Mouse (Mus musculus): ENCODE measurements around the gene Farp1.

The Farp1 gene

DNA sequence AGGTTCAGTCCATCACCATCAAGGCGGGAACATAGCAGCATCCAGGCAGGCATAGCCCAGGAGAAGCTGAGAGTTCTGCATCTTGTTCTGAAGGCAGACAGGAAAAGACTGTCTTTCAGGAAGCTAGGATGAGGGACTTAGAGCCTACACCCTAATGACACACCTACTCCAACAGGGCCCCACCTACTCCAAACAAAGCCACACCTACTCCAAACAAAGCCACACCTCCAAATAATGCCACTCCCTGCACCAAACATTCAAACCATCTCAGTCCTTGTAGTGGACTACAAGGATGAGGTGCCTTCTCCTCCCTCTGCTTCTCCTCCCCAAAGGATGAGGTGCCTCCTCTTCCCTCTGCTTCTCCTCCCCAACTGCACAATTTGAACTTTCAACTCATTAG lies 23.5 kb downstream of the Farp1 start:
- no peak for DNase-seq

DNA sequence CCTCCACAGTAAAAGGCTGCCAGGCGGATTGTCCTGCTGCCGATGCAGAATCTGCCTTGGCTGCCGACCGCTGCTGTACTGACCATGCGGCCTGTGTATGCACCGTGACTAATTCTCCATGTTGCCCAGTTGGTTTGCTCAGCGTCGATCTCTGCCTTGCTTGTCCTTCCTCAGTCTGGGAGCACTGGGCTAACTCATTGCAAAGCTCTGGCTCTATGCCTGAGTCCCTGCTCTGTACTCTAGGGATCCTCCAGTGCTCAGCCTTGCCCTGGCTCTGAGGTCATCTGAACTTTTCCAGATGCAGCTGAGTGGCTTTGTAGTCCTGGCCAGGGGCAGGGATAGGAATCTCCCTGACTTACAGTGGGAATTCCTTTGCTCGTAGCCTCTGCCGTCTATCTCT lies 24.3 kb downstream of the Farp1 start:
- no peak for DNase-seq

DNA sequence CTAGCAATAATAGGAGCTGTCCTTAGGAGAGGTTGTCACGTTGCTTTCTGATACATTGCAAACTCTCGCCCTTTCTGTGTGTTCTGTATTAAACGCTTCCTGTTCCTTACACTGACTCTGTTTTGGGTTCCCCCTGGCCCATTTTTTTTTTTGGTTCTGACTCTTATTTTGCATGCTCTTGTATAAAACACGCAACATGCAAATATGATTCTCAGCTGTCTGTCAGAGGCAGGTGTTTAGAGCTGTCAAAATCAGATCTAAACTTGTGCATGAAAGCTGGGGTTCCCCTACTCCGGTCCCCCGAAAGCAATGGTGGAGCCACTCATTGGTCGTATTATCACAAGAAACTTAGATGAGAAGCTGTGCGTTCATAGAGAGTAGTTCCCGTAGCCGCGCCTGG lies 25.5 kb downstream of the Farp1 start:
- no peak for DNase-seq

DNA sequence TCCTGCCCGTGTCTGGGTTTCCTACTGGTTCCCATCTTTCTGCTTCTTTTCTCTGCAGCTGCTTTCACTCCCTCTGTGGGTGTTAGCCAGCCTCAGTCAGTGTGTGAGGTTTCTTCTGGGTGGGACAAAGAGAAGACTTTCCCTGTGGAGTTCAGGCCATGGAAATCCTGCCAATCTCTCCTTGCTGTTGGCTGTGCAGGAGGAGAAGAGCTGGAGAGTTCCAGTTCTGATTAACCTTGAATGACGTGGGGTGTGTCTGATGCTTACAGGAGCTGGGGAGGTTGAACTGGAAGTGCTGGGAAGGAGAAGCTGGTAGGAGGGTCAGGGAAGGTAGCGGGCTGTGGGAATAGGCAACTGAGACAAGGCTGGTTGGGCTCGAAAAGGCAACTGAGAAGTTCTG lies 26.7 kb downstream of the Farp1 start:
- DNase-seq = no peak

DNA sequence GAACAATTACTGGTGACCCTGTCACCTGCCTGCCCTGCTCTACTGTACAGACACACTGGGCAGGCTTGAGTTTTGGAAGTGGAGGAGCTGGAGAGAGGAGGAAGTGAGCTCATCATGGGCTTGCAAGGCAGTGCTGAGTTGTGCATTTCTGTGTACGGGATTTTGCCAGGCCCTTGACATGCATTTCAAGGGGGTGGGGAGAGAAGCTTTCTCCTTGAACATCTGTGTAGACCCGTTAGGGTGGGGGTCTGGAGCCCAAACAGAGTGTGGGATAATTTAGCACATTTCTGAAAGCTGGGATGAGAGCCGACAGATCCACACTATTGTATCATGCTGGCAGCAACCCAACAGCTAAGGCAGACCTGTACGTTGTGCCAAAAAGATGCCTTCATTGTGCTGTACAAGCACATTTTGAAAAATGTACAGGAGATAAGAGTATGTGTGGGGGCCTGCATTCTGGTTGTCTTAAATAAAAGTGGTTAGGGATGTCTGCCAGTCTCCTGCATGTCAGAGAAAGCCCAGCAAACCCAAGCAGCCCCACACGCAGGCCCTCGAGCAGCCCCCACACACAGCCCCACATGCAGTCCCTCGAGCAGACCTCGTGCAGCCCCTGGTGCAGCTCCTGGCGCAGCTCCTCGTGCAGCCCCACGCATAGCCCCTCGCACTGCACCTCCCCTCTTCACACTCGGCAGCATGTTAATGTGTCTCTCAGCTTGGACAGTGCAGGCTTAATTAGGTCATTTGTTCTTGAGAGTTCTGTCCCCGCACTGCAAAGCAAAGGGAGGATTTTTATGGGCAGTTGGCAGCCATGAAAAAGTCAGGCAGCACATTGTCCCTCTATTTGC lies 27.5 kb downstream of the Farp1 start:
- peak; percentile 58 for DNase-seq

DNA sequence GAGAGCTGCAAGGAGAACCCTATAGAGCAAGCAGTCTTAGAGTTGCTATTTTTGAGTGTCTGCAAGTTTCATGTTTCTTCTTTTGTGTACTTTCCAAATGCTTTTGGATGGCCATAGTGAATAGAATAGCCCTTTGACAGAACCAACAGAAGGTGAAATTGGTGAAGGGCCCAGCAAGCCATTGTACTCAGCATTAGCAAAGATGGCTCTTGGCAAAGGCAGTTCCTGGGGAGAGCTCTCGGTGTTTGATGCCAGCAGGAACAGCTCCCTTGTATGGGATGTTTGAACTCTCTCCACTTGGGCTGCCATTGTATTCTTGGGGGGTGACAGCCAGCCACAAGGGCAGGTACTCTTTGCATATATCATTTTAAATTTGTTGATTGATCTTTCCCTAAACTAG lies 29.7 kb downstream of the Farp1 start:
- no peak for DNase-seq

DNA sequence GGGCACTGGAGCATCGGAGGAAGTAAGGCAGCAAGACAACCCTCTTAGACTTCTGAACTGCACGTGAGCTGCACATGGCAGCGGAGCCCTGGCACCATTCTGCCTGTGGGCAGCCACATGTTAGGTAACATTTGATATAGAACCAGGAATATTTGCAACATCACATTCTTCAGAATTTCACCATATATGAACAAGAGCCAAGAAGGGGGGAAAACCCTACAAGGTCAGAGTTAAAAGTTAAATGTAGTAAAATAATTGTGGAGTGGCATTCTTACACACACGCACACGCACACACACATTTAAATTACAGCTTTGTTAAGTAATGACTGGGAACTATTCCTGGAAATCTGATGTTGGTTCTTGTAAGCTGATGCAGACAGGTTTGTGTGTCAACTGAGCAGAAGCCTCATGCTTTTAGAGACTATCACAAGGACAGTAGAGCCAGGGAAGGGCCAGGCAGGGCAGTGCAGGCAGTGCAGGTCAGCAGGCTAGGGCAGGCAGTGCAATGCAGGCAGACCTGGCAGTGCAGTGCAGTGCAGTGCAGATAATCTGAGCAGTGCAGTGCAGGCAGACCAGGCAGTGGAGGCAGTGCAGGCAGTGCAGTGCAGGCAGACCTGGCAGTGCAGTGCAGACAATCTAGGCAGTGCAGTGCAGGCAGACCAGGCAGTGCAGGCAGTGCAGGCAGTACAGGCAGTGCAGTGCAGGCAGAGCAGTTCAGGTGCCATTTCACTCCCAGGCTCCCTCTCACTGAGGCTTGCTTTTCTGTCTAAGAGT lies 38.3 kb downstream of the Farp1 start:
- no peak for DNase-seq

DNA sequence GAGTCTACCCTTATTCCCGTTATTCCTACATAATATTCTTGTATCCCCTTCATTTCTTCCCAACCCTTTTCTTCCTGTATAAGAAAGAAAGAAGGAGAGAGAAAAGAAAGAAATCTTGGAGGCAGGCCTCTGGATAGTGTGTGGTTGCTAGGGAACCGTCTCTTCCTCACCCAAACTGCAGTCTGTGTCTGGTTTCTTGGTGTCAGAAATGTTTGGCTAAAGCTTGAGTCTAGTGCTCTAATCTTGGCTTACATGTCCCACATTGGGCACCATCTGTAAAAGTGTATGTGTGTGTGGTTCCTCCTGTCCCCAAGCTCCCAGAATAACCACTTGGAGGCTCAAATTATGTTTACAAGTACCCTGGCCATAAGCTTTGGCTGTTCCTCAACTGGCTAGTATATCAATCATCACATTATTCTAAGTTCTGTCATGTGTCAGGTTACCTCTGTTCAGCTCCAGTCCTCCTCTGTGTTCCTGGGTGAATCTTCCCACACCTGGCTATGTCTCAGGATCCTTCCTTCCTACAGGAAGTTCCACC lies 39.3 kb downstream of the Farp1 start:
- DNase-seq = no peak

DNA sequence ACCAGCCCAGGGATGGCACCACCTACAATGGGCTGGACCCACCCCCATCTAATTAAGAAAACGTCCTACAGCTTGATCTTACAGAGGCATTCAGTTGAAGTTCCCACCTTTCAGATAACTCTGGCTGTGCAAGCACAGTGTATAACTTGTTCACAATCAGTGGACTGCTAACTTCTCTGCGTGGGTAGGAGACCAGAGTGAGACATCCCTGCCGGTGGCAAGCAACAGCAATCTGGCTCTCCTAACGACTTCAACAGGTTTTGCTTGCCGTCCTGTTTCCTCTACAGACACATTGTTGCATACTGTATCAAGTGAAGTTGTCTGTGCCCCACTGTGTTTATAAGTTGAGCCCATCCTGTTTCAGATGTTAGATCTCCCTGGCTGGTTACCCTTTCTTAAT lies 45.7 kb downstream of the Farp1 start:
- no peak for DNase-seq

DNA sequence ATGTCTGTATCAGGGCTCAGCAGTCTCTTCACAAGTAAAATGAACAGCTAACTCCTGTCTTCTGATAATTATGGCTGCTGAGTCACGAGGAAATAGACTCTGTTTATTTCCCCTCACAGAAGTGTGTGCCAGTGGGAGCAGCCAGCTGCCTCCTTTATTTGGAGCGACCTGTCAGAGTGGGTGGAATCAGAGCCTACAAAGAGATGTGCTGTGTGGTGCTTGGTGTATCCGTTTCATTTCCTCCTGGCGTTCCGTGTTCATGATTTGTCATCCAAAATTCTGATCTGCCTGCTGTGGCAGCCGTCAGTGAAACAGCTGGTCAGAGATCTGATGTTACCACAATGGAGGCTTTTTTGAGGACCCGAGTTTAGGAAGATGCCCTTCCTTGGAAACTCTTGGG lies 47.3 kb downstream of the Farp1 start:
- DNase-seq = peak; percentile 73

DNA sequence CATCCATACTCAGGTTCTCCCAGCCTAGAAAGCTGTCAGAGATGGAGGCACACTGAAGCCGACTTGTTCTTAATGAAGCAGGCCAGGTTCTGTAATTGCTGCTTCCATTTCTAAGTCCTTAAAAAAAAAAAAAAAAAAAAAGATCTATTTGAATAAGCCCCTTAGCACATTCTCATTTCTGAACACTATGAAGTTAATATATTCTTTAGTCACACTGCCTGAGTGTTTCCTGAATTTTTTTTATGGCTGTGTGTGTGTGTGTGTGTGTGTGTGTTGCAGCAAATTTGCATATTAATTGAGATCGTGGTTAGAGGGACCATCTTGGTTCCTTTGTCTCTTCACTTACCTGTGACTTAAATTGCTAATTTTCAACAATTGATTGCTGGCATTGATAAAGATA lies 47.8 kb downstream of the Farp1 start:
- no peak for DNase-seq

DNA sequence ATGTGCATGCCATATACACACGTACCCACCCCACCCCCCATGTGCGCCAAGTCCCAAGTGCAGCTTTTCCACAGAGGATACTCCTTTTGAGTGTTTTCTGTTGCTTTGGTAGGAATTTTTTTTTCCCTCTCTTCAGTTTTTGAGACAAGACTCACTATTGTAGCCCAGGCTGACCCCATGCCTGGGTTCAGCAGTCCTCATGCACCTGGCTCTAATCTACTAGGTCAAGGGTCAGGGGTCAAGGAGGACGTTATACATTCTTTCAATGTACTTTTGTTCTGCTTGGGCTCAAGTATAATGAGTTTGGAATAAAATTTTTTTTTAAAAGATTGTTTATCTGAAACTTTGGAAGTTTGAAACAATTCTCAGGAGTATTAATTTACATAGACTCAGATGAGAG lies 48.4 kb downstream of the Farp1 start:
- DNase-seq = no peak

DNA sequence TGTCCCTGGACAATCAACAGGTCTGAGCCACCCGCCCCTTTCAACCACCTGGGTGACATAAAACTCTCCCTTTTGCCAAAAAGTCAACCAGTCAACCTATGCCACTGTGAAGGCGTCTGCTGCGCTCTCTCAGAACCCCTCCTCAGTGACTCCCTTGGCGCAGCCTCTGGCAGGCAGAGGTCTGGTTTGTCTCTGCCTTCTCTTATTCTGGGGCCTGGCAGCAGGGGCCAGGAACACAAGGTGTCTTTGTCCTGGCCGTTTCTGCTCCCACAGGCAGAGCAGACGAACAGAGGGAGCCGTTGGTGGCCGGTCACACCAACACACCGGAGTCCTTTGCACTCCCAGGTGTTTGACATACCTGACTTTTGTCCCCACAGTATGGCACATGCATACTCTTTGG lies 57.5 kb downstream of the Farp1 start:
- no peak for DNase-seq

DNA sequence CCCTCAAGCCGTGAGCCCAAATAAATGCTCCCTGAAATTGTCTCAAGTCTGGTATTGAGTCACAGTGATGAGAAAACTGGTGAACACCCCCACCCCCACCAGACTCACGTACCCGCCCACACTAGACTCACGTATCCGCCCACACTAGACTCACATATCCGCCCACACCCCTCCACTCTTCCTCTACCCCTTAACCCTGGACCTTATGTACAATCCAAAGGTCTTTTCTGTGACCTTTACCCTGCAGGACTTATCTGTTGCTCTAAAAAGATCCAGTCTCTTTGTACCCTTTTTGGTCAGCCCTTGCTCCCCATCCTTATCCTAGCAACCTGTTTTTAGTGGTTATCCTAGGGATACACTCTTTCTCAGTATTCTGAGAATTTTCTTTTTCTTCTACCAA lies 58.9 kb downstream of the Farp1 start:
- no peak for DNase-seq

DNA sequence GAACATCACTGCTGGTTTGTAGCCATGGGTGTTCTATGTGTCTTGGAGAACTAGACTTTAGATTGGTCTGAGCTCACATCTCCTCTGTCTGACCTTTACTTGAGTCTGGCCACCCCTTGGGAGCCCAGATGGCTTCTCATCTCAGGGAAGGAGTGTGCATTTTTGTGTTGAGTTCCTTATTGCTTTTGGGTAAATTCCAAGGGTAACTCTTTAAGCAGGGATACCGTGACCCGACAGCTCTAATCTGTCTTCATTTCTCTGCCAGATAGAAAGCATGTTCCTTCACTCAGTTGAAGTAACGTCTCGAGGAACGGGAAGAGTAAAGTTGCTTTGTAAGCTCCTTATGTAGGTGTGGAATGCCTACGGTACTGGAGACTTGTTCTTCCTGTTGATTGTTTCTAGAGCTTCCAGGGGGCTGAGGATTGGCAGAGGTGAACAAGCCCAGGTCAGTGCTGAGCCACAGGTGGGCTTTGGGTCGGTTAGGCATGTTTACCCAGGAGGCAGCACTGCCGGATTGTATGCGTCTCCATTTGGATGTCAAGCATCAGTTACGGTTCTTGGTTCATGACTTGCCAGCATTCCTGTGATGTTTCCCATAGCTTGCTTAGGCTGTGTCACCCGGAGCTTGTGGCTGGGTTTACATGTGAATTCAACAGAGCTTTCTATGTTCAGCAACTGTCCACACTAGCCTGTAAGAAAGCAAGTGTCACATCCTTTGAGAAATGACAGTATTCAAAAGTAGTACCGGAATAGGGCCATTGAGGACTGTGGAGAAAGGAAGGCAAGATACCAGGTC lies 62.8 kb downstream of the Farp1 start:
- no peak for DNase-seq

DNA sequence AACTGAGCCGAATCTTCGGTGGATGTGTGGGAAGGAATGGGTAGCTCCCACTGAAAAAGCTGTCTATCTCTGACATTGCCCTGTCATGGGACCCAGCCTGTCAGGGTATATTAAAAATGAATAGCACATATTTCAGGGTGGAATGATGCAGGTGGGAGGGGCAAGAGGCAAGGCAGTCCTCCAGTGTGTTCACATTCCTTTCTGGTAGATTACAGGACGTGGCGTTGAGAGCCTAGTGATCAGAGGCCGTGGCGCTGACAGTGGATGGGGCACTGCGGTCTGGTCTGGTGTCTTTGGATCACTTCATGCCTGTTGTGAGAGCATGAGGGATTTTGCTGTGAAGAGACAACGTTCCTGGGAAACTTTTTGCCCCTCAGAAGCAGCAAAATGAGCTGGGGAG lies 64.1 kb downstream of the Farp1 start:
- DNase-seq = no peak

DNA sequence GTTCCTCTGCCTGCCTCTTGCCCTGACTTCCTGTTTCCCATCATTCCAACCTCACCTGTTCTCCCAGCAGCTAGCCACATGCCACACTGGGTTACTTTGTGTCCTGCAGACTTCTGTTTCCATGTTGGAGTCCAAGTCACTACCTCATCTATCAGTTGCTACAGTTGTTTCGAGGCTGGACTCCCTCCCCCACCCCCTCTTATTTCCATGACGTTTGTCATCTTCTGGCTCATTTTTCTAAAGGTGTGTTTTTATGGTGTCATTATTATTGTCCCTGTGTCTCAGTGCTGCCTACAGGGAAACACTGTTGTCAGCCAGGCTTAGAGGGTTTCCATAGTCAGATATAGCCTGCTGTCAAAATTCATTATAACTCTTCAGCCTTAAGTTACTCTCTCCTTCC lies 64.9 kb downstream of the Farp1 start:
- DNase-seq = no peak

DNA sequence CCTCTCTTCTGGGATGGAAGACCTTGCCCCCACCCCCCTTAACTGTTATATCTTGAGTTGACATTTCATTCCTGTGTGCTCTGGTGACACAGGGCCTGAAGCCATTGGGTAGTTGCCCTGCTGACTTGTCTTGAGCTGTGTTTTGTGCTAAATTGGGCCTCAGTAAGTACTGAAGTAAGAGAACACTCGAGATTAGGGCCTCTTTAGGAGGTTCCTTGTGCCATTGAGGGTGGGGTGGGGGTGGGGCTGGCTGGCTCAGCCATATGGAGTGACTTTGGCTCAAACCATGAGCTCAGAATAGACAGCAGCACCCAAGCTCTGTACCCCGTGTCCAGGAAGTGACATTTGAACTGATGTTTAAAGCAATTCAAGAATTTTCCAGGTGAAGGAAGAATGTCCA lies 65.8 kb downstream of the Farp1 start:
- DNase-seq = no peak

DNA sequence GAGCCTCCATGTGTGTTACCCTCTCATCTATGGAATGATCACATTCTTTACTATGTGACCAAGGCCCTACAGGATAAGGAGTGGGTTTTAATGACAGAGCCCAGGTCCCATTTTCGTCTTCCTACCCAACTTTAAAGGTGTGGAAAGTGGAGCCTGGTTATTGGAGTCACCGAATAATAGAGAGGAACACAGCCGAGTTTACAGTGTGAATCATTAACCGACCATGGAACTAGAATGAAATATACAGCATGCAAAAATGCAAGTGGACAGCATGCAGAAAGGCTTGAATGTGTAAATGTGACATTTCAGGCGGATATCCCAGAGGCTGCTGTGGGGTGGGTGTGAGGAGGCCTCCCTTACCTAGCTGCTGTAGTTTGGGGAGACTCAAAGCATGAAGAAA lies 66.5 kb downstream of the Farp1 start:
- no peak for DNase-seq

DNA sequence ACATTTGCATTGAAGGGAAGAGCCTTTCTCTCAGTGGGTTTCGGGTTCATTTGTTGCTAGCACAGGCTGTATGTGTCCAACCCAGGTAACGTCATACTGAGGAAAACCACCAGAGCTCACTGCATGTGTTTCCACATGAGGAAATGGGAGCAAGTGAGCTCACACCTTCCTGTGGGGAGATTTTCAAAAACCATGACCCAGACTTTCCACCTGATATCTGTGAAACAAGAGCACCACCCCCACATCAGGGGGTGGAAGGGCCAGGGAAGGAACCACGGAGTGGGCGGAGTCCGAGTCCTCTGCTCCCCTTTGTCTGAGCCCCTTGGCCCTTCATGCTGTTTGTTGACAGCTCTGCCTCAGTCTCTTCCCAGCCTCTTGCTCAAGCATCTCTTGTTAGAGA lies 67.6 kb downstream of the Farp1 start:
- no peak for DNase-seq

DNA sequence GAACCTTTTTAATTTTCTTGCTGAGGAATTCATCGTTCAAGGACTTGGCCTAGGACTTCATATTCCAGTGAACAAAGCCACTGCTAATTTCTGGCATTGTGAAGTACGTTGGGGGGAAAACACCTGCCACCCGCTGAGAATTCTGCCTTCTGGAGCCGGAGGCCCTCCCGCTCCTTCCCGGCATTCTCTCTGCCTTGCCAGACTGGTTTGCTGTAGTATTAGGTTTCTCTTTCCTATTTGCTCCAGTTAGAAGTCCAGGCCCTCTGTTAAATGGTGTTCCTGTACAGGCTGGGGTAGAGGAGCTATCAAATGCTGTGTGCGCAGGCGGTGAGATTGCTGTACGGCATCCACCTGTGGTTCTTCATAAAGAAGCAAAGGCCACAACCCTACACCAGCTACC lies 68.5 kb downstream of the Farp1 start:
- no peak for DNase-seq

DNA sequence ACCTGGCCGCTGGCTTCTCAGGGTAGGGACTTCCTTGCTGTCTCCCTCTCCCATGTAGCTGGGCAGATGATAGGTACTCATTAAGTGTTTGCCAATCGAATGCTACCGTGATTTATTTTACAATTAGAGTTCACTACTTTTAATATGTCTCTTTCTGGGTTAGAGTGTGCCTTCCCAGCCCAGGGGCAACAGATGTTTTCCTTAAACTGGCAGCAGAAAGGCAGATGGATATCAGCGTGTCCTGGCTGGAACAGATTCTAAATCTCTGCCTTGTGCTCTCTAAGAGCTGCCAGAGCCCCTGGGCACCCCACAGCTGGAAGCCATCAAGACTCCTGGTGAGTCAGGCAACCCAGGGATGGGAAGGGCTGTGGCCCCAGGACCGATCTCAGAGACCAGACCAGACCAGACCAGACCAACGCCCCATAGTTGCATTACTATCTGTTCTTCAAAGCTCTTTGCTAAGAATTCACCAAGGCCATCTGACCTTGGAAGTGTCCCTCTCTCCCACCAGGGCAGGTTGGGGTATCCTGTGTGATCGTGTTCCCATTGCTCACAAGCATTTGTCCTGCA lies 69.8 kb downstream of the Farp1 start:
- DNase-seq = no peak

DNA sequence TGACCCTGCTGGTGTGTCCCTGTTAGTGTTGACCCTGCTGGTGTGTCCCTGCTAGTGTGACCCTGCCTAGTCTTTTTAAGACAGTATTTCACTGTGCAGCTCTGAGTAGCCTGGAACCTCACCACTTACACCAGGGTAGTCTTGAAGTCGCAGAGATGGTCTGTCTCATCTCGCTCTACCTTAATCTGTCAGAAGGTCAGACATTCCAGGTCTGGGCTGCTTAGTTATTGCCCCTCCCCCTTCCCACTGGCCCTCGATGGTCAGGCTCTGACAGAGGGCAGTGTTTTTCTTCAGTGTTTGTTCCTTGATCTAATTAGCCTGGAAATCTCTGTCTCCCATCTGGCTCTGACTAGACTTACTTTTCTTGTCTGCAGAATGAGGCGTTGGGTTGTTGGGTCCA lies 71.9 kb downstream of the Farp1 start:
- DNase-seq = no peak
